Mouse (Mus musculus) liver, embryonic 14.5 days (tissue): ENCODE measurements around the gene Spred1.

Experiments used
- CTCF ChIP-seq: IDR thresholded peaks from 2 replicates; pipeline ENCODE4 v1.5.1; 2016; ENCODE audit warnings: antibody characterized with exemption, low read depth, control low read depth
- EP300 ChIP-seq: IDR thresholded peaks from 2 replicates; pipeline ENCODE4 v1.6.1; 2016; ENCODE audit warnings: antibody characterized with exemption, low read depth

GRCm38 (mm10) chr2:117146617-117147016 lies 25.4 kb downstream of the Spred1 start:
- TF ChIP-seq CTCF: no peak
- no peak for TF ChIP-seq EP300
